Mouse (Mus musculus): ENCODE measurements at regions not wholly inside any gene's neighbourhood (a gene's known extent, or its start where the extent isn't known, plus 50 kb on each side); places are given as distances from the start of the nearest gene placed in this dataset.
"Not testable (repeated sequence)": the region's sequence is repeated elsewhere in the genome, so short reads cannot be mapped to it uniquely, and the experiment has no call there.

DNA sequence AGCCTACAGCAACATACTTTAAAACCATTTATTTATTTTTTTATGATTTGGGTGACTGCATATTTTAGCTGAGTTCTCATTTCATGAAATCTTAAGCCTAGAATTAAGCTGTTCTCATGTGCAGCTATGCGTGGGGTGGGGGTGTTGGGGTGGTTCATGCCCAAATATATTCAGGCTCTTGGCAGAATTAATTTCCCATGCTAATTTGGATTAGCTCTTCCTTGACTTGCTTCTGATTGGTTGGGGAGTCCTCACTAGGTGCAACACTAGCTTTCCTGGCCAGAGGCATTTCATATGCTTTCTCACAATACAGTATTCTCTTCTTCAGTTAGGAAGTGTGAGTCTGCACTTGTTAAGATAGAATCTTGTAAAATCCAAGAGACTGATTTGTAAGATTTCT is 206.7 kb upstream of the Tram1l1 start:
- ATAC-seq (ENCODE audit: low FRiP score, low TSS enrichment) = peak; percentile 82
- H3K27ac ChIP-seq (replicated peaks; ENCODE audit: low read depth, low read length) = no peak overlapping the region
- 49% methylated on average over 1 of the region's 1 CpGs for WGBS
- H3K4me3 ChIP-seq (replicated peaks; ENCODE audit: low read depth, low read length) = no peak overlapping the region
- H3K4me1 ChIP-seq (ENCODE audit: control insufficient read depth, insufficient read depth, low read length) = no peaks in the 10 kb centered on the region
- H3K27me3 ChIP-seq (ENCODE audit: control insufficient read depth, insufficient read depth, low read length) = no peaks in the 10 kb centered on the region
- H3K9ac ChIP-seq (replicated peaks; ENCODE audit: low read length) = no peak overlapping the region
- no peaks in the 10 kb centered on the region for H3K36me3 ChIP-seq (ENCODE audit: control insufficient read depth, insufficient read depth, low read length)
- H3K9me3 ChIP-seq (ENCODE audit: control insufficient read depth, low read length) = no peaks in the 10 kb centered on the region
- H3K4me2 ChIP-seq (ENCODE audit: low read length) = no peak overlapping the region
- peak; percentile 51 for DNase-seq

DNA sequence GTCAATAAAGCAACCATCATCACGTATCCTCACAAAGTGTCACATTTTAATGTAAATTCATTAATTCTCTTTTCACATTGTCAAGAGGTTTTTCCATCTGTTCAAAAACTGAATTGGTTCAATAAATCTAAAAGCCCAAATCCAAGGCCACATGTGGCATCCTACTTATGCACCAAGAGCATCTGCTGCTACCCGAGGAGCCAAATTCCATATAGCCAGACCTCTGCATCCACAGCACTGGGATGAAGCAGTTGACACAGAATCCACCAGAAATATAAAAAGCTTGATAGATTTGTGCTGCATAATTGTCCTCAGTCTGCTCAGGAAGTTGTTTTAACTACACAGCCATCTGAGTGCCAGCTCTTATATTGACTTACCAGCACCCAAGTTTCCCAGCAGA is 164.4 kb upstream of the Tram1l1 start:
- no peak overlapping the region for H3K9ac ChIP-seq (replicated peaks; ENCODE audit: low read length)
- no peaks in the 10 kb centered on the region for H3K4me1 ChIP-seq (ENCODE audit: control insufficient read depth, insufficient read depth, low read length)
- no peaks in the 10 kb centered on the region for H3K27me3 ChIP-seq (ENCODE audit: control insufficient read depth, insufficient read depth, low read length)
- no peaks in the 10 kb centered on the region for H3K9me3 ChIP-seq (ENCODE audit: control insufficient read depth, low read length)
- WGBS = 54% methylated on average over 2 of the region's 2 CpGs
- H3K4me3 ChIP-seq (replicated peaks; ENCODE audit: low read depth, low read length) = no peak overlapping the region
- H3K36me3 ChIP-seq (ENCODE audit: control insufficient read depth, insufficient read depth, low read length) = no peaks in the 10 kb centered on the region
- no peak overlapping the region for H3K4me2 ChIP-seq (ENCODE audit: low read length)
- peak; percentile 8 for DNase-seq
- H3K27ac ChIP-seq (replicated peaks; ENCODE audit: low read depth, low read length) = no peak overlapping the region
- ATAC-seq (ENCODE audit: low FRiP score, low TSS enrichment) = no peak

DNA sequence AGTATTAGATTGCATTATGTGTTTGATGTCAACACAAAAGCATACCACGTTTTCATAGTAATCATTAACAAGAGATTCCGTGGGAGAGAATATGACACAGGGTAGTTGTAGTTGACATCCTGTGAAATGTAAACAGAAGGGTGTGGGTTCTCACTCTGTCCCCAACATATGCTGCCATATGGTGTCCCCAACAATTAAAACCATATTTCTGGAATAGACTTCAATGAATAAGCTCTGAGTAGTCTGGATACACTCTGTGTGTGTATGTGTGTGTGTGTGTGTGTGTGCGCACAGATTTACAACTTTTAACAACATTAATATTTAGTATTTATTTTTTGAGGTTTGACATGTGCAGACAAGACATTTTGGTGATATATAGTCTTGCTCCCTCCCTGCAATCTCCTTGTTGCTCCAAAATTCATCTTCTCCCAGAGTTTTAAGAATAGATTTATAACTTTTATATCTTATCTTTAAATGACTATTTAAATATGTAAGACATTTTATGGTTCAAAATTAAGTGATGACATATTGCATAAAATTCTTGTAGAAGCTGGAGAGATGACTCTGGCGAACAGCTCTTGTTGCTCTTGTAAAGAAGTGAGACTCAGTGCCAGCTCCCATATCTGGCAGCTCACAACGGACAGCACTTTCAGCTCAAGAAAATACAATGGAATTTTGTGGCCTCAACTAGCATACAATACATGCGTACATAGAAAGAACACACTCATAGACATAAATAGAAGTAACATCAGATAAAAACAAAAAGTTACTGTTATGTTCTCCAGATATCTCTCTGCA is 162.6 kb upstream of the Tram1l1 start:
- Histone ChIP-seq H3K4me3 (replicated peaks; ENCODE audit: low read depth, low read length) (no peak overlapping the region), H3K4me1 (ENCODE audit: control insufficient read depth, insufficient read depth, low read length) (no peaks in the 10 kb centered on the region), H3K9me3 (ENCODE audit: control insufficient read depth, low read length) (no peaks in the 10 kb centered on the region), H3K4me2 (ENCODE audit: low read length) (no peak overlapping the region), H3K9ac (replicated peaks; ENCODE audit: low read length) (no peak overlapping the region), H3K36me3 (ENCODE audit: control insufficient read depth, insufficient read depth, low read length) (no peaks in the 10 kb centered on the region), H3K27ac (replicated peaks; ENCODE audit: low read depth, low read length) (no peak overlapping the region), H3K27me3 (ENCODE audit: control insufficient read depth, insufficient read depth, low read length) (no peaks in the 10 kb centered on the region)
- DNase-seq = no peak
- ATAC-seq (ENCODE audit: low FRiP score, low TSS enrichment) = no peak
- 80% methylated on average over 6 of the region's 6 CpGs for WGBS

DNA sequence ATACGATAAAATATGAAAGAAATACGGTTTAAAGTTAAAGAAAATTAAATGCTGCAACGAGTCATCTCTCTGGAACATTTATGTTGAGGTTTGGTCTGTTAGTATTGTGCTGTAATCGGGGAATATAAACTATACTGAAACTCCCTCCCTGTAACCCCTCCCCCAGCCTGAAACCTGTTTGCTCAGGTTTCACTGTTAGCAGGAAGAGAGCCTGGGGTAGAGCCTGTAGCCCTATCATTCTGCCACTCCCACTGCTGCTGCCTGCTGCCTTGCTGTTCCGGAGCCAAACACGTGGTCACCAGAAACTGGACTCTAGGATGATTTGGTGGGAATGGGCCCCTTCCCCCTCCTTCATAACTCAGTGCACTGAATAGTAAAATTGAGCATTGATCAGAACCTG is 127.3 kb upstream of the Tram1l1 start:
- DNase-seq; H3K36me3 ChIP-seq (ENCODE audit: control insufficient read depth, insufficient read depth, low read length); H3K9me3 ChIP-seq (ENCODE audit: control insufficient read depth, low read length); H3K4me1 ChIP-seq (ENCODE audit: control insufficient read depth, insufficient read depth, low read length); H3K27ac ChIP-seq (replicated peaks; ENCODE audit: low read depth, low read length); H3K4me3 ChIP-seq (replicated peaks; ENCODE audit: low read depth, low read length); H3K4me2 ChIP-seq (ENCODE audit: low read length); H3K27me3 ChIP-seq (ENCODE audit: control insufficient read depth, insufficient read depth, low read length); H3K9ac ChIP-seq (replicated peaks; ENCODE audit: low read length); ATAC-seq (ENCODE audit: low FRiP score, low TSS enrichment): not testable (repeated sequence)
- WGBS = 72% methylated on average over 6 of the region's 6 CpGs

DNA sequence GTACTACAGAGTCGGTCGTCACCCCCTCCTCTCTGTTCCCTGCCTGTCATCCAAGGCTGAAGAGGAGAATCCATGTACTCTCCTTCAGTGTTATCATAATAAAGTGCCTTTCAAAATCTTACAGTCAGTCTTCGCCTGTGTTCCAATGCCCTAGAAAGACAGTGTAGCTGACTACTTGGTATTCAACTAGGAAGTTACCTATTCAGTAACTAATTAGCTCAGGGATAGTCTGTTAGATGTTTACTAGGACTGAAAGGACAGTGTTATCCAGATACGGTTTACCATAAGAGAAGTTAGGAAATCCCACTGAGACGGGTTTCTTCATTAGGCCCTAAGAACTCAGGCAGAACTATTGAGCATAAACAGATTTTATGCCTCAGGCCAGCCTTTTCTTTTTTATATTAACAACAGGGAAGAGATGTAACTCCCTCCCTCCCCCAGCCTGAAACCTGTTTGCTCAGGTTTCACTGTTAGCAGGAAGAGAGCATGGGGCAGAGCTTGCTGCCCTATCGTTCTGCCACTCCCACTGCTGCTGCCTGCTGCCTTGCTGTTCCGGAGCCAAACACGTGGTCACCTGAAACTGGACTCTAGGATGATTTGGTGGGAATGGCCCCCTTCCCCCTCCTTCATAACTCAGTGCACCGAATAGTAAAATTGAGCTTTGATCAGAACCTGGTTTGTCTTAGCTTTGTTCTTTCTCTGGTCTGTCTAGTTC is 120.3 kb upstream of the Tram1l1 start:
- not testable (repeated sequence) for H3K4me1 ChIP-seq (ENCODE audit: control insufficient read depth, insufficient read depth, low read length); H3K4me2 ChIP-seq (ENCODE audit: low read length); H3K27ac ChIP-seq (replicated peaks; ENCODE audit: low read depth, low read length); DNase-seq; H3K27me3 ChIP-seq (ENCODE audit: control insufficient read depth, insufficient read depth, low read length); H3K4me3 ChIP-seq (replicated peaks; ENCODE audit: low read depth, low read length); H3K36me3 ChIP-seq (ENCODE audit: control insufficient read depth, insufficient read depth, low read length); H3K9me3 ChIP-seq (ENCODE audit: control insufficient read depth, low read length); ATAC-seq (ENCODE audit: low FRiP score, low TSS enrichment); H3K9ac ChIP-seq (replicated peaks; ENCODE audit: low read length)
- WGBS = 90% methylated on average over 9 of the region's 9 CpGs

DNA sequence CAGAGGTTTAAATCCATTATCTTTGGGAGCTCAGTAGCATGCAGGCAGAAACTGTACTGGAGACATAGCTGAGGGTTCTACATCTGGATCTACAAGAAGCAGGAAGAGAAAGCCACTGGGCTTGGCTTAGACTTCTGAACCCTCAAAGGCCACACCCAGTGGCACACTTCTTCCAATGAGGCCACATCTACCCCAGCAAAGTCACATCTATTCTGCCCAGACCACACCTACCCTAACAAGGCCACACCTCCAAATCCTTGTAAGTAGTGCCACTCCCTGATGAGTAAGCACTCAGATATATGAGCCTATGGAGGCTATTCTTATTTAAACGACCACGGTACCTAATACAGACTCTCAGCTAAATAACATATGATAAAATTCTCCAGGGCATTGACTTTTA is 103.5 kb upstream of the Tram1l1 start:
- Histone ChIP-seq H3K36me3 (ENCODE audit: control insufficient read depth, insufficient read depth, low read length) (no peaks in the 10 kb centered on the region), H3K4me3 (replicated peaks; ENCODE audit: low read depth, low read length) (no peak overlapping the region), H3K9me3 (ENCODE audit: control insufficient read depth, low read length) (no peaks in the 10 kb centered on the region), H3K9ac (replicated peaks; ENCODE audit: low read length) (no peak overlapping the region), H3K27me3 (ENCODE audit: control insufficient read depth, insufficient read depth, low read length) (no peaks in the 10 kb centered on the region), H3K4me2 (ENCODE audit: low read length) (no peak overlapping the region), H3K4me1 (ENCODE audit: control insufficient read depth, insufficient read depth, low read length) (no peaks in the 10 kb centered on the region), H3K27ac (replicated peaks; ENCODE audit: low read depth, low read length) (no peak overlapping the region)
- WGBS = 90% methylated on average over 2 of the region's 2 CpGs
- no peak for ATAC-seq (ENCODE audit: low FRiP score, low TSS enrichment)
- DNase-seq = no peak

DNA sequence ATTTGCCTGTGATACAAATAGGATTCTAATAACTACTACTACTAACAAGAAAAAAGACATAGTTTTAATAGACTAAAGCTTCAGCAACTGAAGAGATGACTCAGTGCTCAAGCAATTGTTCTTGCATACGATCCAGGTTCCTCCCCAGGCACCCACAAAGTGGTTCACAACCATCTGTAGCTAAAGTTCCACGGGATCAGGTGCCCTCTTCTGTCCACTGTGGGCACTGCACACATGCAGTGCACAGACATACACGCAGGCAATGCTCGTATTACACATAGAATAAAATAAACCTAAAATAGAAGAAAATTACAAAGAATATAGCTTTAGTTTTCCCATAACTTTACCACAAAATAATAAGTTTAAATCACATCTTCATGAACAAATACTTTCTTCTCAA is 94.7 kb upstream of the Tram1l1 start:
- H3K4me3 ChIP-seq (replicated peaks; ENCODE audit: low read depth, low read length) = no peak overlapping the region
- H3K9me3 ChIP-seq (ENCODE audit: control insufficient read depth, low read length) = no peaks in the 10 kb centered on the region
- H3K4me1 ChIP-seq (ENCODE audit: control insufficient read depth, insufficient read depth, low read length) = no peaks in the 10 kb centered on the region
- H3K4me2 ChIP-seq (ENCODE audit: low read length) = no peak overlapping the region
- no peak overlapping the region for H3K27ac ChIP-seq (replicated peaks; ENCODE audit: low read depth, low read length)
- ATAC-seq (ENCODE audit: low FRiP score, low TSS enrichment) = no peak
- DNase-seq = no peak
- H3K27me3 ChIP-seq (ENCODE audit: control insufficient read depth, insufficient read depth, low read length) = no peaks in the 10 kb centered on the region
- H3K36me3 ChIP-seq (ENCODE audit: control insufficient read depth, insufficient read depth, low read length) = no peaks in the 10 kb centered on the region
- 79% methylated on average over 4 of the region's 4 CpGs for WGBS
- H3K9ac ChIP-seq (replicated peaks; ENCODE audit: low read length) = no peak overlapping the region

DNA sequence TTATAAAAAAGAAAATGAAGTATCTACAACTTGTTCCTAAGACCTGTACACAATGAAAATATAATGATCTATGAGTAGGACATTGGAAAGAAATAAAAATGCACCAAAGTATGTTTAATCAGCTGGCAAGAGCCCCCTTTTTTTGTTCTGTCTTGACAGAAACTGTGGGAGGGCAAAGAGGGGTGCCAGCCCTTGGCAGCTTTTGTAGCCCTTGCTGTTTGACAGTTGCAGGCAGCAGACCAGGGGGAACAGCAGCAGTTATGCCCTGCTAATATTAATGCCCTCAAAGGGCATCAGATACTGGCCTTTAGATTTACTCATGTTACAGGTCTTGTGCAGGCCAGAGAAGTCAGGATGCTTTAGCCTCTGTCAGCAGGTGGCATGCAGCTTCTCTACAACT is 93.0 kb upstream of the Tram1l1 start:
- Histone ChIP-seq H3K4me1 (ENCODE audit: control insufficient read depth, insufficient read depth, low read length) (no peaks in the 10 kb centered on the region), H3K4me3 (replicated peaks; ENCODE audit: low read depth, low read length) (no peak overlapping the region), H3K4me2 (ENCODE audit: low read length) (no peak overlapping the region), H3K36me3 (ENCODE audit: control insufficient read depth, insufficient read depth, low read length) (no peaks in the 10 kb centered on the region), H3K9ac (replicated peaks; ENCODE audit: low read length) (no peak overlapping the region), H3K27me3 (ENCODE audit: control insufficient read depth, insufficient read depth, low read length) (no peaks in the 10 kb centered on the region), H3K27ac (replicated peaks; ENCODE audit: low read depth, low read length) (no peak overlapping the region), H3K9me3 (ENCODE audit: control insufficient read depth, low read length) (no peaks in the 10 kb centered on the region)
- ATAC-seq (ENCODE audit: low FRiP score, low TSS enrichment) (no peak), DNase-seq (no peak)

All from midbrain, embryonic 14.5 days (tissue).